Mouse (Mus musculus) subcutaneous adipose tissue, adult 2 months (tissue): ENCODE measurements around the gene Vmn1r176. TPM values are rescaled to one million over a fixed set of nuclear protein-coding genes. Genes with fewer than 3 reads are reported as not detected.

Experiments
- polyA plus RNA-seq: library from polyadenylated mRNA; depleted of rRNA; stranded (reverse); fragments of >200 nt; gene quantifications from 2 replicates; pipeline ENCODE4 v1.2.3, GENCODE M21; 2012; ENCODE audit warnings: low replicate concordance; rRNA removed

Gene Vmn1r176
- polyA plus RNA-seq, result not detected in 2 replicates

GRCm38 (mm10) chr7:23837272-23837671, at the start of gene Vmn1r176:
Gene Vmn1r176 (minus strand): TSS chr7:23837372.

GRCm38 (mm10) chr7:23866349-23866748, 29.2 kb upstream of the Vmn1r176 start, which contains the start of gene Vmn1r177:
Gene Vmn1r177 (minus strand): TSS chr7:23866449.

GRCm38 (mm10) chr7:23810543-23810942, 26.6 kb downstream of the Vmn1r176 start, which contains the start of gene Vmn1r175:
Gene Vmn1r175 (minus strand): TSS chr7:23810643.

Other genes starting within 250 kb of the Vmn1r176 start
- gene Vmn1r170, start 231.2 kb downstream of the Vmn1r176 start, polyA plus RNA-seq, result not detected in 2 replicates
- not detected in 2 replicates for gene Vmn1r171, start 206.7 kb downstream of the Vmn1r176 start, polyA plus RNA-seq
- gene Vmn1r172, start 179.1 kb downstream of the Vmn1r176 start, polyA plus RNA-seq, result not detected in 2 replicates
- gene Vmn1r173, start 136.7 kb downstream of the Vmn1r176 start, polyA plus RNA-seq, result not detected in 2 replicates
- not detected in 2 replicates for gene Vmn1r174, start 85.1 kb downstream of the Vmn1r176 start, polyA plus RNA-seq
- not detected in 2 replicates for gene Vmn1r175, start 26.7 kb downstream of the Vmn1r176 start, polyA plus RNA-seq
- not detected in 2 replicates for gene Vmn1r177, start 29.1 kb upstream of the Vmn1r176 start, polyA plus RNA-seq
- not detected in 2 replicates for gene Vmn1r178, start 54.6 kb upstream of the Vmn1r176 start, polyA plus RNA-seq
- not detected in 2 replicates for gene Vmn1r179, start 89.6 kb upstream of the Vmn1r176 start, polyA plus RNA-seq
- not detected in 2 replicates for gene Vmn1r180, start 113.3 kb upstream of the Vmn1r176 start, polyA plus RNA-seq
- not detected in 2 replicates for gene Vmn1r181, start 137.2 kb upstream of the Vmn1r176 start, polyA plus RNA-seq
- gene V1rd19, start 164.3 kb upstream of the Vmn1r176 start, polyA plus RNA-seq, result not detected in 2 replicates
- gene Vmn1r183, start 215.9 kb upstream of the Vmn1r176 start, polyA plus RNA-seq, result not detected in 2 replicates
- 11.2 and 17.5 TPM in 2 replicates for gene Zfp180, start 244.6 kb upstream of the Vmn1r176 start, polyA plus RNA-seq